Mouse (Mus musculus): ENCODE results near the gene Ngb.

GRCm38 (mm10) chr12:87130224-87130623 is 27.9 kb upstream of the Ngb start:
- TF ChIP-seq POLR2AphosphoS2 (IDR thresholded peaks at IDR 0.05; ENCODE audit: insufficient read length, low read depth) (no peak), USF1 (IDR thresholded peaks at IDR 0.05; ENCODE audit: low read depth) (no peak), POLR2A (IDR thresholded peaks at IDR 0.05; ENCODE audit: insufficient read length, low read depth) (no peak), MYOG (IDR thresholded peaks at IDR 0.05; ENCODE audit: control insufficient read depth in 1 of 3, insufficient read depth in 1 of 3, insufficient read length in 2 of 3, low read depth in 2 of 3) (no peak)
